Mouse (Mus musculus) MEL (cell line): ENCODE measurements around the gene Herpud2.

Experiments used
- POLR2A ChIP-seq, 2 experiments: IDR thresholded peaks; 2 replicates each; pipeline ENCODE4 v1.6.1; 2011 to 2012; ENCODE audit warnings: low read length in 2 of 2, mild to moderate bottlenecking in 2 of 2, control low read depth in 1 of 2, improper control_type of control experiment in 1 of 2, low read depth in 1 of 2, moderate library complexity in 1 of 2; ENCODE audit not compliant: control insufficient read depth in 1 of 2, insufficient read depth in 1 of 2, poor library complexity in 1 of 2
- POLR2AphosphoS2 ChIP-seq: IDR thresholded peaks from 2 replicates; pipeline ENCODE4 v1.6.1; 2011; ENCODE audit warnings: low read length, improper control_type of control experiment
- TAL1 ChIP-seq: IDR thresholded peaks from 2 replicates; pipeline ENCODE4 v1.6.1; 2012; ENCODE audit warnings: mild to moderate bottlenecking, inconsistent platforms, low read length, moderate library complexity, mixed read lengths

DNA sequence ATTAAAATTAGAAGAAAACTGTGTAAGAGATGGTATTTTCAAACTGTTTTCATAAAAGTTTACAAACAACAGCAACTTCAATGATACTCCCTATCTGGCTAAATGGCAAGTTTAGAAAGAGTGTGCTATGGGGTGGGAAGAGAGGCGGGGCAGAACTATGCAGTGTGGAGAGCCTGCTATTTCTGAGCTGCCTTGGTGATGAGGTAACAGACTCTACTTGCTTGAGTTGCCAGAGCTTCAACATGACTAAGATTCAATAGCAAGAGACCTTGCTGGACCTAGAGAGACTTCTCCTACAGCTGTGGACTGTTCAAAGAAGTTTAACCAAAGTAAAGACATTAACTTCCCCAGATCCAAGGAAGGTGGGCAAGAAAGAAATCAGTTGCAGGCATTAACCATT lies 24.9 kb upstream of the Herpud2 start:
- TF ChIP-seq POLR2AphosphoS2 (no peak), TAL1 (no peak), POLR2A (IDR thresholded peaks at IDR 0.05; ENCODE audit: control insufficient read depth in 1 of 2, insufficient read depth in 1 of 2, low read depth in 1 of 2, low read length in 2 of 2, poor library complexity in 1 of 2) (no peak)
